Mouse (Mus musculus) left cerebral cortex, postnatal 4 days (tissue): Measurements from ENCODE around the gene Aebp2. TPM values are rescaled to one million over a fixed set of nuclear protein-coding genes. Genes with fewer than 3 reads are reported as not detected.
"Not testable (repeated sequence)": the region's sequence is repeated elsewhere in the genome, so short reads cannot be mapped to it uniquely, and the experiment has no call there.

Experiments used
- DNase-seq: peaks from one replicate; pipeline ENCODE4 v3.0.0-alpha.2; 2022
- intact Hi-C: fragments of 180-260 bp; cut with DNase I; formaldehyde crosslinking; loops from one replicate; pipeline ENCODE4 v1.15.1; 2025
- total RNA-seq, 2 experiments: library from RNA; stranded (reverse); gene quantifications; 2 replicates each; pipeline ENCODE4 v1.2.3; 2021

Aebp2 gene
- 10 to 100 TPM; 42.3 to 42.8 TPM for total RNA-seq

- DNase-seq = peak; percentile 17
- intact Hi-C loops = no loop called here
Observed at GRCm38 (mm10) chr6:140622391-140623225, at the start of gene Aebp2. Gene Aebp2 (plus strand): TSS chr6:140622663.

GRCm38 (mm10) chr6:140574943-140575342, 47.5 kb upstream of the Aebp2 start:
- no peak for DNase-seq
- intact Hi-C loops = no loop called here

GRCm38 (mm10) chr6:140576133-140576532, 46.3 kb upstream of the Aebp2 start:
- no peak for DNase-seq
- intact Hi-C loops = no loop called here

GRCm38 (mm10) chr6:140576961-140577821, 45.3 kb upstream of the Aebp2 start:
- peak; percentile 13 for DNase-seq
- intact Hi-C loops = no loop called here

- DNase-seq = no peak
- intact Hi-C loops = no loop called here
Observed at GRCm38 (mm10) chr6:140577822-140578170, 44.7 kb upstream of the Aebp2 start.

- intact Hi-C loops, DNase-seq: not testable (repeated sequence)
Observed at GRCm38 (mm10) chr6:140578985-140579384, 43.5 kb upstream of the Aebp2 start.

GRCm38 (mm10) chr6:140580170-140580569, 42.3 kb upstream of the Aebp2 start:
- intact Hi-C loops = no loop called here
- DNase-seq = no peak

- intact Hi-C loops = no loop called here
Observed at GRCm38 (mm10) chr6:140586714-140587259, 35.7 kb upstream of the Aebp2 start.

GRCm38 (mm10) chr6:140591331-140591730, 31.1 kb upstream of the Aebp2 start:
- no peak for DNase-seq
- intact Hi-C loops = no loop called here

More at GRCm38 (mm10) chr6:140586714-140587259, 35.7 kb upstream of the Aebp2 start:
- DNase-seq = no peak

- intact Hi-C loops = no loop called here
- no peak for DNase-seq
Observed at GRCm38 (mm10) chr6:140592713-140593112, 29.8 kb upstream of the Aebp2 start.

- intact Hi-C loops = no loop called here
- peak; percentile 61 for DNase-seq
Observed at GRCm38 (mm10) chr6:140593420-140594170, 28.9 kb upstream of the Aebp2 start.

GRCm38 (mm10) chr6:140595551-140595950, 26.9 kb upstream of the Aebp2 start:
- DNase-seq, intact Hi-C loops: not testable (repeated sequence)

- intact Hi-C loops = no loop called here
- DNase-seq = no peak
Observed at GRCm38 (mm10) chr6:140597381-140598329, 24.8 kb upstream of the Aebp2 start.

- intact Hi-C loops = no loop called here
- no peak for DNase-seq
Observed at GRCm38 (mm10) chr6:140598516-140598915, 23.9 kb upstream of the Aebp2 start.

- no peak for DNase-seq
- intact Hi-C loops = no loop called here
Observed at GRCm38 (mm10) chr6:140599337-140599736, 23.1 kb upstream of the Aebp2 start.

- peak; percentile 21 for DNase-seq
Observed at GRCm38 (mm10) chr6:140600671-140601070, 21.8 kb upstream of the Aebp2 start.

GRCm38 (mm10) chr6:140601175-140601574, 21.3 kb upstream of the Aebp2 start:
- no peak for DNase-seq

More at GRCm38 (mm10) chr6:140600671-140601070, 21.8 kb upstream of the Aebp2 start:
- intact Hi-C loops = not testable (repeated sequence)

GRCm38 (mm10) chr6:140603228-140603944, 19.1 kb upstream of the Aebp2 start:
- no peak for DNase-seq
- intact Hi-C loops = no loop called here

More at GRCm38 (mm10) chr6:140601175-140601574, 21.3 kb upstream of the Aebp2 start:
- intact Hi-C loops = no loop called here

GRCm38 (mm10) chr6:140605173-140605572, 17.3 kb upstream of the Aebp2 start:
- DNase-seq, intact Hi-C loops: not testable (repeated sequence)
